Mouse (Mus musculus) frontal cortex, postnatal 25 days (tissue): ENCODE data around the gene Ccdc125.
"Not testable (repeated sequence)": the region's sequence is repeated elsewhere in the genome, so short reads cannot be mapped to it uniquely, and the experiment has no call there.

Experiments used
- DNase-seq, 2 experiments: peaks; one replicate each; pipeline ENCODE4 v3.0.0; 2022; ENCODE audit warnings: low spot score in 2 of 2

Ccdc125 gene

GRCm38 (mm10) chr13:100721656-100722055 lies 52.1 kb downstream of the Ccdc125 start:
- DNase-seq: no peak

GRCm38 (mm10) chr13:100724051-100724754 lies 54.7 kb downstream of the Ccdc125 start:
- DNase-seq: no peak

GRCm38 (mm10) chr13:100725194-100725593 lies 55.7 kb downstream of the Ccdc125 start:
- DNase-seq: no peak

GRCm38 (mm10) chr13:100728086-100728485 lies 58.6 kb downstream of the Ccdc125 start:
- no peak for DNase-seq

- DNase-seq: not testable (repeated sequence)
Measured at GRCm38 (mm10) chr13:100728530-100728929, 59.0 kb downstream of the Ccdc125 start.

- DNase-seq: no peak
Measured at GRCm38 (mm10) chr13:100730153-100730860, 60.8 kb downstream of the Ccdc125 start.

GRCm38 (mm10) chr13:100730861-100731176 lies 61.3 kb downstream of the Ccdc125 start, which contains the start of gene Cdk7:
Cdk7 (minus strand) TSS chr13:100730939.
- DNase-seq: peak; percentile 83 to 88

- DNase-seq: not testable (repeated sequence)
Measured at GRCm38 (mm10) chr13:100731462-100732046, 62.0 kb downstream of the Ccdc125 start.

GRCm38 (mm10) chr13:100732756-100733155 lies 63.2 kb downstream of the Ccdc125 start:
- no peak for DNase-seq

GRCm38 (mm10) chr13:100742831-100743230 lies 73.3 kb downstream of the Ccdc125 start:
- no peak for DNase-seq

- no peak for DNase-seq
Measured at GRCm38 (mm10) chr13:100743346-100744035, 74.0 kb downstream of the Ccdc125 start.

GRCm38 (mm10) chr13:100744036-100744744 lies 74.7 kb downstream of the Ccdc125 start, which contains the start of gene Mrps36:
Mrps36 (minus strand) TSS chr13:100744659.
- DNase-seq: peak; percentile 79 to 85

- DNase-seq: peak in 1 of 2 experiments; percentile 28
Measured at GRCm38 (mm10) chr13:100746090-100746489, 76.6 kb downstream of the Ccdc125 start.
